Mouse (Mus musculus) frontal cortex, adult 2 months (tissue): ENCODE results near the gene Tanc1. TPM values are rescaled to one million over a fixed set of nuclear protein-coding genes. Genes with fewer than 3 reads are reported as not detected.

Experiments used
- DNase-seq, 2 experiments: peaks; one replicate each; pipeline ENCODE4 v3.0.0; 2022; ENCODE audit warnings: low spot score in 1 of 2; ENCODE audit errors: extremely low spot score in 1 of 2
- polyA plus RNA-seq: library from polyadenylated mRNA; depleted of rRNA; stranded (reverse); fragments of >200 nt; gene quantifications from 2 replicates; pipeline ENCODE4 v1.2.3, GENCODE M21; 2012

Tanc1 gene
- polyA plus RNA-seq, 1 experiment: 10.2 TPM

- no peak for DNase-seq
Measured at GRCm38 (mm10) chr2:59646740-59647390, 35.0 kb downstream of the Tanc1 start.

GRCm38 (mm10) chr2:59648444-59648843 lies 36.6 kb downstream of the Tanc1 start:
- DNase-seq: no peak

GRCm38 (mm10) chr2:59651801-59652200 lies 40.0 kb downstream of the Tanc1 start:
- no peak for DNase-seq

- no peak for DNase-seq
Measured at GRCm38 (mm10) chr2:59652702-59653101, 40.9 kb downstream of the Tanc1 start.

GRCm38 (mm10) chr2:59653306-59654165 lies 41.7 kb downstream of the Tanc1 start:
- no peak for DNase-seq

GRCm38 (mm10) chr2:59655471-59655870 lies 43.6 kb downstream of the Tanc1 start:
- DNase-seq: no peak

GRCm38 (mm10) chr2:59656680-59657079 lies 44.8 kb downstream of the Tanc1 start:
- DNase-seq: no peak

GRCm38 (mm10) chr2:59659686-59660085 lies 47.8 kb downstream of the Tanc1 start:
- no peak for DNase-seq

- DNase-seq: no peak
Measured at GRCm38 (mm10) chr2:59660891-59661805, 49.3 kb downstream of the Tanc1 start.

GRCm38 (mm10) chr2:59664803-59665567 lies 53.1 kb downstream of the Tanc1 start:
- DNase-seq: no peak

- no peak for DNase-seq
Measured at GRCm38 (mm10) chr2:59666533-59666932, 54.7 kb downstream of the Tanc1 start.

- no peak for DNase-seq
Measured at GRCm38 (mm10) chr2:59670087-59671060, 58.5 kb downstream of the Tanc1 start.

- DNase-seq: no peak
Measured at GRCm38 (mm10) chr2:59671671-59672070, 59.8 kb downstream of the Tanc1 start.

- DNase-seq: no peak
Measured at GRCm38 (mm10) chr2:59672086-59672485, 60.2 kb downstream of the Tanc1 start.

GRCm38 (mm10) chr2:59672686-59673085 lies 60.8 kb downstream of the Tanc1 start:
- DNase-seq: no peak

GRCm38 (mm10) chr2:59673351-59673750 lies 61.5 kb downstream of the Tanc1 start:
- DNase-seq: no peak

GRCm38 (mm10) chr2:59673877-59674276 lies 62.0 kb downstream of the Tanc1 start:
- no peak for DNase-seq

- DNase-seq: no peak
Measured at GRCm38 (mm10) chr2:59675270-59675995, 63.6 kb downstream of the Tanc1 start.
